Comparison of ENCODE assay signal across 16 mouse cellular contexts in the genomic region with DNA sequence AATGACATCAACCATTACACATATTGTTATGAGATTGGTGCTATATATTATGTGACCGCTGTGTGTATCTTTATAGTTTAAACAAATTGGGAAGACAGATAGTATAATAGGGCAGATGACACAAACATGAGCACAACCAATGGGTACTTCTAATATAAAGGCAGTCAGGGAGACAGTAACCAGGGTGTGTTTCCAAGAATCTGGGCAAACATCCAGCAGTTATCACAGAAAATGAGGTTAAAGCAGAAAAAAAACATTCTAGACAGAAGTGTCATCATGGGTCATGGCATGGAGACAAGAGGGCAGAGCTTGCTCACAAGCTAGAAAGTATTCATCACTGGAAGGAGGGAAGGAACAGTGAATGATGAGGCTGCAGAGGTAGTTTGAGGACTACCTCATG.
"Had no signal": no experiment of that assay in that cellular context is flagged by ENCODE, and none has a peak within 500 bp of the region (broad histone marks: within the 10 kb centered on the region; RNA-seq: fewer than 3 reads in every experiment).

No protein-coding gene starts in this region.

- H3K36me3 ChIP-seq: limb, embryonic 15.5 days; midbrain, embryonic 12.5 days; neural tube, embryonic 15.5 days had no signal

- H3K4me1 ChIP-seq: limb, embryonic 15.5 days; megakaryocyte, embryonic 14.5 days; midbrain, embryonic 12.5 days; neural tube, embryonic 15.5 days had no signal

- H3K9me3 ChIP-seq: limb, embryonic 15.5 days; megakaryocyte, embryonic 14.5 days; midbrain, embryonic 12.5 days; neural tube, embryonic 15.5 days had no signal

- H3K9ac ChIP-seq: limb, embryonic 15.5 days; liver, embryonic 14.5 days; midbrain, embryonic 12.5 days; neural tube, embryonic 15.5 days had no signal

- DNase-seq: kidney, adult 2 months; kidney, postnatal 25 days; lung, adult 18-20 months; lung, postnatal 36 days; right cerebral cortex, adult 18-20 months; right cerebral cortex, postnatal 25 days; spleen, adult 18-20 months; thymus, adult 18-20 months; thymus, postnatal 14 days had no signal

- H3K27ac ChIP-seq: left cerebral cortex, adult 2 months; limb, embryonic 15.5 days; liver, embryonic 14.5 days; midbrain, embryonic 12.5 days; neural tube, embryonic 15.5 days had no signal

- H3K27me3 ChIP-seq: limb, embryonic 15.5 days; megakaryocyte, embryonic 14.5 days; midbrain, embryonic 12.5 days; neural tube, embryonic 15.5 days had no signal

- H3K4me2 ChIP-seq: limb, embryonic 15.5 days; midbrain, embryonic 12.5 days; neural tube, embryonic 15.5 days had no signal

- H3K4me3 ChIP-seq: left cerebral cortex, adult 2 months; limb, embryonic 15.5 days; megakaryocyte, embryonic 14.5 days; midbrain, embryonic 12.5 days; myocyte; neural tube, embryonic 15.5 days had no signal
